Mouse (Mus musculus) retina, embryonic 14.5 days (tissue): ENCODE results near the gene Atp6v0b.
A peak's percentile ranks its signal among the peaks of the same experiment; 100 is the strongest.

ENCODE experiments used
- DNase-seq: peaks from one replicate; pipeline ENCODE4 v3.0.0-alpha.2; 2015; ENCODE audit warnings: low spot score

The Atp6v0b gene

GRCm38 (mm10) chr4:117871787-117872186 is 15.3 kb downstream of the Atp6v0b start:
- no peak for DNase-seq

- no peak for DNase-seq
Observed at GRCm38 (mm10) chr4:117870437-117870836, 16.7 kb downstream of the Atp6v0b start.

DNA sequence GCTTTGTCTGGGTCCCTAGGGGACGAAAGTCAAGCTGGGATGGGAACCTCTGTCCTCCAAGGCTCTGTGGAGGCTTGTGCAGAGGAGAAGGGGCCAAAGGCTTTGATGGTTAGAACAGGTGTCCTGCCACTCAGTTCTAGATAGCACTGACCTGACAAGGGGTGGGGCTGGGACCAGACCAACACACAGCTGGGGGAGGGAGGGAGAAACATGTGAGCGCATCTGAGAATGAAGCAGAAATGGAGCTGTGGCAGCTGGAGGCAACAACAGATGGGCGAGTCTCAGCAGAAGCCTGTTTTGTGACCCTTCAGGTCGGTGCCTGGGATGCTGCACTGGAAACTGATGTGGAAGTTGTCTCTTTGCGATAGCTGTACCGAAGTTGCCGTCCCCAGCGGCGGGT is 17.8 kb downstream of the Atp6v0b start:
- no peak for DNase-seq

GRCm38 (mm10) chr4:117867823-117868222 is 19.3 kb downstream of the Atp6v0b start:
- DNase-seq = peak; percentile 81

DNA sequence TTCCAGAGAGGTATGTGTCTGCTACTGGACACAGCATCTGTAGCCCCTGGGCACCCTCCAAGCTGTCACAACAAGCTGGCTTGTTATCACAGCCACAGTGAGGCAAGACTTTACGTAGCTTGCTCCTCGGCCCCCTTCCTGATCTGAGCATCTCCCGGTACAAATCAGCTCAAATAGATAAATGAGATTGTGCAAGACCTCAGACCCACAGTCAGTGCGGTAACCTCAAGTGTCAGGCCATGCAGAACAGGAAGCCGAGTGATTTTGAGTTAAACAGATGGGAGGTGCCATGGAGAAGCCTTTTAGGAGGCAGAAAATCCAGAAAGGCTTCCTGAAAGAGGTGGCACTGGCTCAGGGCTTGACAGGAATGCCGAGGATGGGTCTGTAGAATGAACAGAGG is 20.1 kb downstream of the Atp6v0b start:
- DNase-seq = no peak

- DNase-seq = no peak
Observed at GRCm38 (mm10) chr4:117866083-117866482, 21.1 kb downstream of the Atp6v0b start.

DNA sequence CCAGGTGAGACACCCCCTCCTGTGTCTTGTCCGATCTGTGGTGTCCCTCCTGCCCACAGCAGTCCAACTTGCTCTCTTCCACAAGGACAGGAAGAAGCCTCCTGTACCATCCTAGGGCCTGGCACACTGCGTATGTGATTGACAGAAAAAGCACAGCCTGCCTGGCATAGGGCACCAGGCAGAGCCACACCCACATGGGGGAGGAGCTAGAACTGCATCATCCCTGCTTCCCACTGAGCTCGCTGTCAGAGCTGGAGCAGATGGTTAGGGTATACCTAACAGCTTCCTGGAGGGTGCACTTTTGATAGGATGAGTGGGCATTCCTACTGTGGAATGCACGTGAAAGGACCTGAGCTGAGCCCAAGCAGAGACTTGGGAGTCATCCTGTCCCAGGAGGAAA is 24.3 kb downstream of the Atp6v0b start:
- peak; percentile 59 for DNase-seq

DNA sequence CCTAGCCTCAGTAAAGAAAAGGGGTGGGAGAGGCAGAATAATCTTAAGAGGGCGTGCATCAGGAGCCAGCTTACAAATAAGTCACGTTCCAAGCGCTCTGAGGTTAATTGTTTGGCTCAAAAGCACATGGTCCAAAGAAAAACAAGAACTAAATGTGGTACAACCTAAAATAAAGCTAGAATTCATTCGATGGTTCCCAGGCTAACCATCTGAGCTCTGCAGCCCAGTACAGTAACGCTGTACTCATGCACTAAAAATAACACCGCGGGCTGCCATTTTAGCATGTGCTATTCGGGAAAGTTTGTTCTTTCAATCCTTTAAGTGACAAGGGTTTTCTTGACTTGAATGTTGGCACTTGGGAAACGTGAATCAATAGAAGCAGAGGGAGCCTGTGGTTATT is 26.6 kb downstream of the Atp6v0b start:
- no peak for DNase-seq

GRCm38 (mm10) chr4:117858794-117859193 is 28.3 kb downstream of the Atp6v0b start:
- peak; percentile 67 for DNase-seq

- no peak for DNase-seq
Observed at GRCm38 (mm10) chr4:117855146-117855545, 32.0 kb downstream of the Atp6v0b start.

- DNase-seq = no peak
Observed at GRCm38 (mm10) chr4:117852152-117852868, 34.8 kb downstream of the Atp6v0b start.

DNA sequence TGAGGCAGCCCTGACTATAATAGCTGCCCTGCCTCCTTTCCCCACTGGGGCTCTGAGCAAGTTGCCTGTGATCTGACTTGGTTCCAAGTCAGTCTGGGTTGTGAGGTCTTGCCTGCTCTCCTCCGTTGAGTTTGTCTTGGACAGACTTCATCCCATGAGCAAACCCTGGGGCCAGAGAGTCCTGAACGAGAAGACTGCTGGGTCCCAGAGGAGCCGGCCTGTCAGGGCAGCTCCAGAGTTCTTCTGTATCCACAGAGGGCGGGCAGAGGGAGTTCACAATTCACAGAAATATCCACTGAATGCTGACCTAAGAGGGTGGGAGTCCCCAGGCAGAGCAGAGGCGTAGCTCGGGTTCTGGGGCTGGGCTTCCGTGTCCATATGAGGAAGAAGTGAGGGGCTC is 36.3 kb downstream of the Atp6v0b start:
- no peak for DNase-seq

- DNase-seq = no peak
Observed at GRCm38 (mm10) chr4:117850176-117850575, 37.0 kb downstream of the Atp6v0b start.

DNA sequence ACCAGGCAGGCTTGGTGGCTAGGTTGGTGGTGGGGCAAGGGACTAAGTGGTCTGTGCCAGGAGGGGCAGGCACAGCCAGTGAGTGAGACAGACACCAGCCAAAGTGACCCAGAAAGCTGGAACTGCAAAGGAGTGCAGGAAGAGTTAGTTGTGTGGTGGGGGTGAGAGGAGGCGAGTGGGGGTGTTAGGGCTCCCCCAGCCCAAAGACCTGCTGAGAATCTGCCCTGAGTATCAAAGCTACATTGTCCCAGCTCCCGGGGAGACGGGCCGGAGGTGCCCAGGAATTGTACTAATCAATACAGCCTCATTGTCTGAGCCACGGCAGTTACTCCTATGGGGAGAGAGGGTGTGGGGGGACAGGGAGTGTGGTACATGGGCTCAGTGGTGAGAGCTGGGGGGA is 37.6 kb downstream of the Atp6v0b start:
- DNase-seq = no peak

- peak; percentile 46 for DNase-seq
Observed at GRCm38 (mm10) chr4:117849063-117849462, 38.1 kb downstream of the Atp6v0b start.

GRCm38 (mm10) chr4:117847011-117847410 is 40.1 kb downstream of the Atp6v0b start:
- peak; percentile 79 for DNase-seq

- no peak for DNase-seq
Observed at GRCm38 (mm10) chr4:117846261-117846660, 40.9 kb downstream of the Atp6v0b start.

DNA sequence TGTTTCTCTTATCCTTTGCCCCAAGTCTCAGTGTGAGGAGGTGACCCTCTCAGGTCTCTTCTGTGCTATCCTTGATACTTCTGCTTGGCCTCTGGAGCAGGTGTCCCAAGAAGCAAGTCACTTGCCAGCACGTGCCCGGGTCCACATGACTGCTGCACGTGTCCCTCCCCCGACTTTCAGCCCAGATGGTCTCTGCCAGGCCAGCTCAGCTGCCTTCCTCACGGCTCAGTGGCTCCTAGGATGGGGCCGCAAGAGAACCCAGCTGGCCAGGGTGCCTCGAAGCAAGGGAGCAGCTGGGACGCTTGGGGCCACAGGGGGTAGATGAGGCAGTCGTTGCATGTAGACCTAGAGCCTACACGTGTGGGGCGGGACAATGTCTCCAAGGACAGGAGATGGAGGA is 41.8 kb downstream of the Atp6v0b start:
- peak; percentile 38 for DNase-seq

DNA sequence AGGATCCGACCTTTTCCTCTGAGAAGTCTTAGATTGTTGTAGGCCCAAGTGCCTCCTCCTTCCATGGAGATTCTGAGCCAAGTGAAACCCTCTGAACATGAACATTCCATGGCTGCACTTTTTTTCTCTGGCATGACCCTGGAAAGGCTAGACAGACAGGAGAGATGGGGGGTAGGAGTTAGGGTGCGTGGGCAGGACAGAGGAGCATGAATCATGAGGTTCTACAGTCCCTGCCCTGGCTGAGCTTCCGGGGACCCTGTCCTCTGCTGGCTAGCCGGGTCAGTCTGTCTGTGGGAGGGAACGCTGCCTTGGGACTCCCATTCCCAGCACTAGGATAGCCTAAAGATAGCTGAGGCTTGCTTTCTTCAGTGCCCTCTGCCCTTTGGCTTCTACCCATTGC is 42.7 kb downstream of the Atp6v0b start:
- no peak for DNase-seq

DNA sequence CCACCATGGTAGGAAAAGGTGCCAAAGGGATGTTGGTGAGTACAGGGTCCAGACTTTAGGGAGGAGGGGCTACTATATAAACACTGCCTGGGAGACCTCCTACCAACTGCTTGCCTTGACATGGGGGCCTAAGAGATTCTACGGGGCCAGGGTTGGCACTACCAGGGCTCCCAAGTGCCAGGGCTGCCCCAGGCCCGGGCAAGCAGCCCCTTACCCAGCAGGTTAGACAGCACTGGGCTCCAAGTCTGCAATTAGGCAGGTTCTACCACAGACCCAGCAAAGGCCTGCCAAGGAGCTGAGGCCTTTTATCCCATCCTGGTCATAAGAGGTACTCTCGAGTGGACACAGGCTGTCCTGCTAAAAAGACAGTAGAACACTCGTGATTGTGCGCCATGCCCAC is 44.0 kb downstream of the Atp6v0b start:
- no peak for DNase-seq

DNA sequence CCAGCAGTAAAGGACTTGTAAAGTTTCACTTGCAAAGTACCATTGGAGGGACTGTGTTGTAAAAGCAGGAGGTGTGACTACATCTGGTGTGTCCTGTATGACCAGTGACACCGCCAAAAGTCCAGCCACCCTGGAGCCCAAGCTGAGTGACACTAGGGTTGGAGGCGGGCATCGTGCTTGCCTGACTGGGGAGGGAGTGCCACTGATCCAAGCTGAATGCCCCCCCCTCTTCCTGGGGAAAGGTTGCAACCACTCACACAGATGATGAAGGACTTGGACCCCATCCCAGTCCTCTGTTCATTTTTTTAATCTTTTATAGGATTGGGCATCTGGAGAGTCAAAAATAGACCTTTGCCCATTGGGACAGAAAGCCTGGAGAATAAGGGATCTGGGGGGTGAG is 45.6 kb downstream of the Atp6v0b start:
- DNase-seq = no peak

DNA sequence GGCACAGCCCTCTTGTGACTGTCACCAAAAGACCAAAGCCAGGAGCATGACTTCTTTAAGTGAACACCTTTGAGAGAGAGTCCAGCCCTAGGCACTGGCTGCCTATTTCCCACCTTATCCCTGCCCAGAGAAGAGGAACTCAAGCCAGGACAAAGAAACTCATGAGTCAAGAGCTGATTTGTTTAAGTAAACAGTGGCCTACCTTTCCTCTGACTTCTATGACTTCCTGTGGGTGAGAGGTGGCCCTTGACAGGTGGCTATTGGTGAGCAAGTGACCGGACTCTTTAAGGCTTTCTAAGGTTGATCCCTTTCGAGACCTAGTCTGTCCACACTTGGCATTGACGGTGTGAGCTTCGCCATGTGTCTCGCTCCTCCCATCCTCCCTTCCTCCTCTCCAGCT is 46.3 kb downstream of the Atp6v0b start:
- no peak for DNase-seq

GRCm38 (mm10) chr4:117839366-117839765 is 47.8 kb downstream of the Atp6v0b start:
- DNase-seq = no peak

- no peak for DNase-seq
Observed at GRCm38 (mm10) chr4:117837271-117837670, 49.9 kb downstream of the Atp6v0b start.
